Mouse (Mus musculus) retina, postnatal 1 day (tissue): ENCODE data around the gene Pcyt2.

Experiments
- DNase-seq: peaks from one replicate; pipeline ENCODE4 v3.0.0-alpha.2; 2012

Gene Pcyt2

DNA sequence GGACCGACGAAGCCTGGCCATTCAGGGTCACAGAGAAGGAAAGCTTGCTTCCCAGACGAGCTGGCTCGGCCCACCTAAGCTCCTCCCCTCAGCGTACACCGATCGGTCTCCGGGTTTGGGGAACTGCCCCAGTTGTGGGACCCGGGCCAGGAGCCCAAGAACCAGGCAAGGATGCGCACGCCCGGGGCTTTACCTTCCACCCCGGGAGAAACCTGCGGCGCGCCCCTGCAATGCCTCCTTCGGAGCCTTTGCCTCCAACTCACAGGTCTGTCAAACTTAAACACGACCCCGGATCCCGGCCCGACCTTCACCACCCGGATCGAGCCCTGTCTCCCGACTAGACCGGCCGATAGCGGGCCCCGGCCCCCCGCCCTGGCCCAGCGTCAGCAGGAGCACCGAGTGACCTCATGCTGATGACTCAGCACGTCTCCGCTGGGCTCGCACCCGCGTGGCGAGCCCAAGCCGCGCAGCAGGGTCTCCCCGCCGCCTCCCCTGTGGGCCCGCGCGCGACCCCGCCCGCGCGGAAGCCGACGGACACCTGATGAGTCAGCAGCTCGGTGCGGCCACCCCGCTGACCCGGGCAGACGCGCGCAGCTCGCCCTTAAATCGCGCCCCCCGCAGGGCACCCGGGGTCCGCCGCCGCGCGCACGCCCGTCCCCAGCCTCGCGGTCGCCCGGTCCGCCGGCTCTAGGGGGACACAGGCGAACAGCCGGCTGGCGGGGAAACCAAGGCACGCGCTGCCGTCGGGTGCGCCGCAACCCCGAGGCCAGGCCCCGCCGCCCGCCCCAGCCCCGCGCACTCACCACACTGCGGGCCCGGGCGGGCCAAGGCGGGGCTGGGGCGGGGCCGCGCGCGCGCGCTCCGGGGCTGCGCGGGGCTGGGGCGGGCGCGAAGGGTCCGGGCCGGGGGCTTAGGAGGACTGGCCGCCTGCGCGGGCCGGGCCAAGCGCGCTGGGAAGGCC lies 15.1 kb upstream of the Pcyt2 start:
- peak; percentile 78 for DNase-seq

DNA sequence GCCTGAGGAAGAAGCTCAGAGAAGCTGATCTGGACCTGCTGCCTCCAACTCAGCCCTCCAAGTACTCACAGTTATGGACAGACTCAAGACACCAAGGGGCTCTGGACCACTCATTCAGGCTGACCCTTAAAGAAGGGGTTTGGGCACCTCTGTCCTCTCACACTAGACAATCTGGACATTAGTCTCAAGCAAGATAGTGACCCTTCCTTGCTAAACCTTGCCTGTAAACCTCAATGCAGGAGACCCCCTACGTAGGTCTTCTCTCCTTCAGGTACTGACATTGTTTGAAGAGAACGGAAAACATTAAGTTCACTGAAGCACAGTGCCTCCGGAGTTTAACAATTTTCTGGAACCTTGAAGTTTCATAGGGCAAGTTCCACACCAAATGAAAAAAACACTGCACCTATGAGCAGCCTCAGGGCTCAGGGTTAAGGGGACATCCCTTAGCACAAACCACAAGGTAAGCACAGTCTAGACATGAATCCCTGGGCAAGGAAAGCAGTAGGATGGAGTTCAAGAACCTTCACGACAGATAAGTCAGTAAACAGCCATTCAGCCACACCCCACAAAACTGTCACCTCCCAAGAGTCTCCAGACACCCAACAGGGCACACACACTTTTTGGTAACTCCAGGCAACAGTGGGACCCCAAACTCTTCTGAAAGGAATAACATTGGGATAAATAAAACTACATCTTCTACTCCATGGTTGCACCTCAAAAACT lies 14.2 kb upstream of the Pcyt2 start:
- DNase-seq: no peak

DNA sequence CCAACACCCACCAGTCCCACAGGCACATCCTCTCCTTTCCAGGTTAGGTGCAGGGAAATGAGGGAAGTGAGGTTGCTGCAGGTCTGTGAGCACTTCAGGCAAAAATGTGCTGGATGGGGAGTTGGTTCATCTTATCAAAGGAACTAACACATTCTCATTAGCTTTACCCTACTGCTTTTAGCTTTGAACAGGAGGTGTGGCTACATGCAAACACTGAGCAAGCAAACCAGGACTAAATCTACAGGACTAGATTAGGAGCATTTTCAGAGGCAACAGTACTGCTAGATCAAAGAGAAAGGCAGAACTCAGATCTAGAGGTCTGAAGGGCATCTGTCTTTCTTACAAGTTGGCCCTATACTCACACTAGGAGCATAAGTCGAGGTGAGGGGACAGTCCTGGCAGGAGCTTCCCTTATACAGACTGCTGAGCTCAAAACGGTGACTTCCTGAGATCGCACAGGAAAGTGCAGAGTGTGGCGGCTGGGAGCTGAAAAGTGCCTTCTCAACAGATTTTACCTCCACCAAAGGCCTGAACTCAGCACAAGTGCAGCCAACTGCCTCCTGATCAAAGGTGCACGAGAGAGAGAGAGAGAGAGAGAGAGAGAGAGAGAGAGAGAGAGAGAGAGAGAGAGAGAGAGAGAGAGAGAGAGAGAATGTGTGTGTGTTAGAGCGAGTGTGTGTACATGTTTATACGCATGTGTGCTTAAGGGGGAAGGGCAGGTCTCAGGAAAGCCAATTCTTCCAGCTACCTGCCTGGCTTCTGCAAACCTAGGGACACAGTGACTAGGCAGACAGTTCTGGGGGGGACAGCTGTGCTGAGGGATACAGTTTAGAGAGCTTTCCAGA lies 13.4 kb upstream of the Pcyt2 start:
- no peak for DNase-seq

DNA sequence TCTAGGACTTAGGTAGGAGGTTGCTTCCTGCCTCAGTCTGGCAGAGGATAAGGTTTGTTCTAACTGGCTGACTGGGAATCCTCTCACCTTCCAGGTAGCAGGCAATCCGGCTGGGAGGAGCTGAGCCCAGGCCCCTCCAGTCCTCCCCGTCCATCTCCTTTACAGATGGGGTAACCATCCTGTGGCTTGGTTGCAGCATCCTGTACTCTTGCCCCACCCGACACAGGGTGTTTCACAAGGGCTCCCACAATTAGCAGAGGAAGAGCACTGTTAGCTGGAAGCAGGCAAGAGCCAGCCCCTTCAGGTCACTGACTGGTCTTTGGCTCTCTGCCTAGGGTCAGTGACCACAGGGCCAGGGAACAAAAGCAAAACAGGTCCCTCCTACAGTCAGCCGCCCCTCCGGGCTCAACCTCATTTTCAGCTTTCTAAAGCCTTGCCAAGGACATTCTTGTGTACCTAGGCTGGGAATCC lies 12.7 kb upstream of the Pcyt2 start:
- no peak for DNase-seq

GRCm38 (mm10) chr11:120629911-120630310 lies 12.2 kb upstream of the Pcyt2 start:
- no peak for DNase-seq

DNA sequence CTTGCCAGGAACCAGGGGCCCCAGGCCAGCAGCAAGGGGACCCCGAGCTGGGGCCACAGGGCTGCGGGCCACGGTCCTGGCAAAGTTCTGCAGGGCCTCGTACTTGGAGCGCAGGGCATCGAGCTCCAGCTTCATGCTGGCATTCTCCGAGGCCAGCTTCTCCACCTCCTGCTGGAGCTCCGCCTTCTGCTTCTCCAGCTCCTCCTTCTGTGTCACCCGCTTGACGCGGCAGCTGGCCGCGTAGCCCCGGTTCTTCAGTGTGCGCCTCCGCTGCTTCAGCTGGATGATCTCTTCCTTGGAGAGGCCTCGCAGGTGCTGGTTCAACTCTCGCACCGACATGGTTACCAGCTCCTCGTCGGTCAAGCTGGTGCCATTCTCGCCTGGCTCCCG lies 11.6 kb upstream of the Pcyt2 start:
- DNase-seq: no peak

- DNase-seq: no peak
Observed at GRCm38 (mm10) chr11:120628601-120629340, 11.0 kb upstream of the Pcyt2 start.

- DNase-seq: no peak
Observed at GRCm38 (mm10) chr11:120627468-120628300, 9.9 kb upstream of the Pcyt2 start.

GRCm38 (mm10) chr11:120626785-120627467 lies 9.2 kb upstream of the Pcyt2 start:
- DNase-seq: no peak

DNA sequence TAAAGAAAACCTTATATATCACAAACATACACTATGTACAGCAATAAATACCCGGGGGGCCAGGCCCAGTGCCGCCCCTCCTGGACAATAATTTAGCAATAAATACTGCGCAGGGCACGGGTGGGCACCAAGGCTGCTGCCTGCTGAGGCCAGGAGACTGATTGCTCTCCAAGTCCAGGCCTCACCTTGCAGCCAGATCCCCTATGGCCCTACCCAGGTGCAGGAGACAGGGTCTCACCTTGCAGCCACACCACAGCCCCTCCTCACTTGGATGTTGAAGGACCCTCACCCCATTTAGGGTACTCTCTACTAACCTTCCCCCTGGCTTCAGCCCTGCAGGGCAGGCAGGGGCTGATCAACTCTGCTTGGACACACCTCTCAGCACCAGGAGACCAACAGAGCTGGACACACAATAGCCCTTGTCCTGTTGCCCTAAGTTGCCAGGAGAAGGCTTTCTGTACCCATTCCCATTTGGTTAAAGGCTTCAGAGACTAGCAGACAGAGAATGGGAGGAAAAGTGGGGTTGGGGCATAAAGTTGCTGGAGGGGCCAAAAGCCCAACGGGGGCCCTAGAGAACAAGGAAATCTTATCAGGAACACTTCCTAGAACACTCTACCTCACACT lies 7.5 kb upstream of the Pcyt2 start, which contains the start of gene Sirt7:
Sirt7 (minus strand) TSS at position 89 of the 624 bp plus-strand sequence.
- DNase-seq: no peak

GRCm38 (mm10) chr11:120624680-120625111 lies 7.0 kb upstream of the Pcyt2 start:
- DNase-seq: peak; percentile 92

- DNase-seq: peak; percentile 56
Observed at GRCm38 (mm10) chr11:120623961-120624679, 6.4 kb upstream of the Pcyt2 start.

DNA sequence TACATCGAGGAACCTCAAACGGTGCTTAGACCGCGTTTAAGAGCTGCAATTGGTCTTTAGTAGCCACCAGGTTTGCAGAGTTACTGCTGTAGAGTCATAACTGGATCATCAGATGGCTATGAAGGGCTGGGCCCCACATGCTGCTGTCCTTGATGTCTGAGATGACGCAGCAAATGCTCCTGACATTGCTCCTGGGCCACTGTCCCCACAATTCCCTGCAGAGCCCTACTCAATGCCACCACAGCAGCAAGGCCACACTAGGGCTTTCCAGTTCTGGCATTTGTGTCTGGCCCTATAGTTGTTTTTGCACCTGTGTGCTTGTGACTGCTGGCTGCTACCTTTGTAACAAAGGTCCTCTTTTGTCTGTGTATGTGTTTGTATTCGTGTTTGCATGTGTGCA lies 5.1 kb upstream of the Pcyt2 start:
- DNase-seq: no peak

- DNase-seq: no peak
Observed at GRCm38 (mm10) chr11:120620195-120620594, 2.5 kb upstream of the Pcyt2 start.

DNA sequence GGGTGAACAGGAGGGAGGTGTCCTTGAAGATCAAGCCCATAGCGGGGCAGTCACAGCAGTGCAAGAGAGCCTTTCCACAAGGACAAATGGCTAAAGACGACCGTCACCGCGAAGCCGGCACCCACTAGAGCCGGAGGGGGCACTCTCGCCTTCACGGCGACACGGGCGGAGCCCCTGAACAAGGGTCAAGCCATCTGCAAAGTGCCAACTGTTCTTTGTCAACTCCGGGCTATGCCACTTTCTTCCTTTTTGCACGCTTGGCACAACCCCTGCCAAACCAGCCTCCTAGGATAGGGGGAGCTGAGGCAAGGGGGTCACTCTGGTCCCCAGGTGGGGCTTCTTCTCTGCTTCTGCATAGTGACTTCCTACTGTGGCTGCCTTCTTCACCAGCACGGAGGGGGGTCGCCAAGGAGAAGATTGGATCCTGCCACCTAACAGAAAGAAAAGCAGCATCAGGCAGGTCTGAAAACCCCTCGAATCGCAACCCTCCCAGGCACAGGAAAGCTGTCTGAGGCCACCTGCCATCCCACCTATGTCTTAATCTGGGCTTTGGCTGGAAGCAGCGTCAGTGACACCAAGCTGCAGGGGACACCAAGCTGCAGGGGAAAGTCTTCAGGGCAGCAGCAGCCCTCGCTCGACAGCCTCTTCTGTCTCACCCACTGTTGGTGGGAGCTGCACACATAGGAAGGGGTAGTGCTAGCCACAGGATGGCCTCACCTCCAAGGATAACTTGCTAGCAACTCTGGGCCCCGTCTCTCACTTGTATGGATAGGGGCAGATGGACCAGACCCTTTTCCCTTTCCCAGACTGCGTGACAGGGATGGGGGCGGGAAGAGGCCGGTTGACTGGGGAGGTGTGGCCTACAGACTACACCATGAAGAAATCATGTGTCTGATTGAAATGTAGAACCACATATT lies 1.1 kb upstream of the Pcyt2 start:
- DNase-seq: no peak

DNA sequence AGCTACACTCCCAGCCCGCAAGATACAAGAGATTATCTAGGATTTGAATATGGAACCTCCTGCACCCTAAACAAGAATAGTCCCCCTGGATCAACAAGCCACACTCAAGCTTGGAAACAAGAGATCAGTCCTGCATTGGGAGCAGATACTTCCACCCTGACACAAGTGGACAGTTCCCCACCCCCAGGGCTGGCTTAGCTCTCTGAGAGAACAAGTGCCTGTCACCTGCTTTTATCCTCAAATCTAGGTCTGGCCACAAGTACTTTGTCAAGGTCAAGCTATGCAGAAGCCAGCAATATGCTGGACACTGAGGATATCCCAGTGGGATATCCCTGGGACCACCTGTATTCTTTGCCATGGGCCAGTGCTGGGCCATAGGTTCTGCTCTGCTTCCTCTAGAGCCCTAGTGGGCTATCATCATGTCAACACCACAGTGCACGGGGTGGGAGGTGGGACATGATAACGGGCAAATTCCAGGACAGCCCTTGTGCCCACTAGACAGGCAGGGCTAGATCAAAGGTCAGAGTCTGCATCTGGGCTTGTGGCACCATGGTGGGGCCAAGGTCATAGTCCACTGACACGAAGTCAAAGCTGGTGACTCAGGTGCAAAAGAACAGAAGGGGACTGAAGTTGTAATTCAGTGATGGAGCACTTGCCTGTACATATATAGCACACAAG lies 980 bp downstream of the Pcyt2 start:
- peak; percentile 12 for DNase-seq

- no peak for DNase-seq
Observed at GRCm38 (mm10) chr11:120615606-120616203, 2.0 kb downstream of the Pcyt2 start.
